Mouse (Mus musculus): ENCODE data around the gene Col28a1.

DNA sequence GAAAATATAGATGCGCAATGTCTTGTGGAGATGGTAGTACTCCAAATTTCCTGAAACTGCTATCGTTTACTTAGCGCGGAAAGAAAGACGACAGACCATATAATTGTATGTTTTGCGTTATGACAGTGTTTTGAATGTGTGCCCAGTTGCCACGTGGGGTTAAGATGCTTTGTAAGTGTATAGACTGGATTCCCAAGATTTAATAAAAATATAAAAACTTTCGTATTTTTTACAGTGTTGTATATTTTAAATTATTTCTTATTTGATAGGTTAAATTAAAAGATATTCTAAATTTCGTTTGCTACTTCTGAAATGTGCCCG, 17.4 kb upstream of the Col28a1 start:
- TF ChIP-seq CTCF (IDR thresholded peaks at IDR 0.05; ENCODE audit: borderline replicate concordance, insufficient read depth, low read depth, low read length), result no peak
- no peak for TF ChIP-seq POLR2A (IDR thresholded peaks at IDR 0.05; ENCODE audit: borderline replicate concordance, insufficient read depth, low read length)
